Mouse (Mus musculus): ENCODE data around the gene Serpine1. TPM values are rescaled to one million over a fixed set of nuclear protein-coding genes. Genes with fewer than 3 reads are reported as not detected.

Serpine1 gene
- polyA plus RNA-seq, 1 experiment from 2014 or later, result 0.86 TPM

DNA sequence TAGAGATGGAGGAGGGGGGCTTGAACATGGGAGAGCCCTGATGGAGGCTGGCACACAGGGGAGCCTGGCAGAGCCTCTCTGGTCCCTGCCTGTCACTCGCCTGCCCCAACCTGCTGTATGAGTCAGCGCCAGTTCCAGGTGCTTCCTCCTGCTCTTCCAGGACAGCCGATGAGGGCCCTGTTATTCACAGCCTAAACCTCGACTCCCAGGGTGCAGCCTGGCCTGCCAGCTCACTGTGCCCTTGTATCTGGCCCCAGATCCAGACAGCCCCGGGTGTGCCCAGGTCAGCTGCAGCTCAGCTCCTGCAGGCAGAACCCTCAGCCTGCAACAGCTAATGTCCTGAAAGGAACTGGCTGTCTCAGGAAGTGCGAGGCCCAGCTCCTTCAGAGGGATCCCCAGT lies 19.5 kb upstream of the Serpine1 start:
- ATAC-seq (ENCODE audit: borderline replicate concordance, extremely low read depth, low FRiP score, low TSS enrichment), result no peak
- no peak overlapping the region for H3K9ac ChIP-seq

DNA sequence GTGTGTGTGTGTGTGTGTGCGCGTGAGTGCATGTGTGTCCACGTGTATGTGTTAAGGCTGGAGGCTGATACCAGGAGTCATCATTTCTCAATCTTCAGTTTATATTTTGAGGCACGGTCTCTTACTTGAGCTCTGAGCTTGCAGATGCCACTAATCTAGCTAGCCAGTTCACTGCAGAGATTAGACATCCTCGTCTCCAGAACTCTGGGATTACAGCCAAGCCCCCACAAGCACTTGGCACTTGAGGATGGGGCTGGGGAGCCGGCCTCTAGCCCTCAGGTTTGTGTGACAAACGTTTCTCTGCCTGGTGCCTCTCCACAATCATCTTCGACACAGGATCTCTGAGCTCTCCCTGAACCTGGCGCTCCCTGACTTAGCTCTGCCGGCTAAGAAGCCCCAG lies 18.8 kb upstream of the Serpine1 start:
- WGBS, result 54% methylated on average over 10 of the region's 10 CpGs

More for the DNA sequence above, 19.5 kb upstream of the Serpine1 start:
- H3K27me3 ChIP-seq, result no peaks in the 10 kb centered on the region
- H3K4me3 ChIP-seq, result no peak overlapping the region
- H3K36me3 ChIP-seq, result no peaks in the 10 kb centered on the region
- H3K4me1 ChIP-seq, result peaks cover 19% of the 10 kb centered on the region
- H3K27ac ChIP-seq, result no peak overlapping the region
- no peak overlapping the region for H3K4me2 ChIP-seq
- no peaks in the 10 kb centered on the region for H3K9me3 ChIP-seq
- WGBS, result 61% methylated on average over 6 of the region's 6 CpGs

DNA sequence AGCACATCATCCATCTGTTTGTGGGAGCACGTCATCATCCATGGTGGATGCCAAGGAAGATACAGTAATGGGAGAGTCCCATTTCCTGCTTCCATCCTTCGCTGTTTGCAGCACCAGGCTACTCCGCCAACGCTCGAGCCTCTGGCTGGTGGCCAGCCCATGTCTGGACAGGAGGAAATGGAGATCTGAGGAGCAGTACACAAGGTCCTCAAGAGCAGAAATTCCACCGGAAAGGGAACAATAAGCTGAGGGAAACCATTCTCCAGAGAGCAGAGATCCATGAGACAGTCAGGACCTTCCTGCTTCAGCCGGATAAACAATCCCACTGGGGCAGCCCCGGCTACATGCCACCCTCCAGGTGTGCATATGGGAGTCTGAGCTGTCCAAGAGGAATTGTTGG lies 15.3 kb upstream of the Serpine1 start:
- Histone ChIP-seq H3K9me3 (no peaks in the 10 kb centered on the region), H3K9ac (no peak overlapping the region), H3K4me1 (0 out of 2 replicates have a peak, but pooled peaks cover 5% of the 10 kb centered on the region), H3K4me3 (no peak overlapping the region), H3K36me3 (no peaks in the 10 kb centered on the region), H3K4me2 (no peak overlapping the region), H3K27me3 (no peaks in the 10 kb centered on the region), H3K27ac (no peak overlapping the region; the same call in 1 of the 2 replicates)
- ATAC-seq (ENCODE audit: borderline replicate concordance, extremely low read depth, low FRiP score, low TSS enrichment), result peak; percentile 56; the same call in 1 of the 2 replicates
- WGBS, result 47% methylated on average over 8 of the region's 8 CpGs

More for the DNA sequence above, 18.8 kb upstream of the Serpine1 start:
- H3K27me3 ChIP-seq, result no peaks in the 10 kb centered on the region
- H3K4me2 ChIP-seq, result no peak overlapping the region
- peaks cover 13% of the 10 kb centered on the region for H3K4me1 ChIP-seq
- no peak overlapping the region for H3K9ac ChIP-seq
- no peak overlapping the region for H3K4me3 ChIP-seq
- H3K36me3 ChIP-seq, result no peaks in the 10 kb centered on the region
- no peak overlapping the region for H3K27ac ChIP-seq
- no peak for ATAC-seq (ENCODE audit: borderline replicate concordance, extremely low read depth, low FRiP score, low TSS enrichment)
- H3K9me3 ChIP-seq, result no peaks in the 10 kb centered on the region

DNA sequence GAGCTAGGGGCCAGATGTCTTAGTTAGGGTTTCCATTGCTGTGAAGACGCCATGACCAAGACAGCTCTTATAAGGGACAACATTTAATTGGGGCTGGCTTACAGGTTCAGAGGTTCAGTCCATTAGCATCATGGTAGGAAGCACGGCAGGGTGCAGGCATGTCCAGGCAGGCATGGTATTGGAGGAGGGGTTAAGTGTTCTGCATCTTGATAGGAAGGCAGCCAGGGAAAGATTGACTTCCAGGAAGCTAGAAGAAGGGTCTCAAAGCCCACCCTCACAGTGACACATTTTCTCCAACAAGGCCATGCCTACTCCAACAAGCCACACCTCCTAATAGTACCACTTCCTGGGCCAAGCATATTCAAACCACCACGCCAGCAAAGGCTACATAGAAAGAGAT lies 13.7 kb upstream of the Serpine1 start:
- Histone ChIP-seq H3K9ac (no peak overlapping the region), H3K27ac (no peak overlapping the region), H3K4me3 (no peak overlapping the region), H3K4me2 (no peak overlapping the region), H3K36me3 (no peaks in the 10 kb centered on the region), H3K9me3 (no peaks in the 10 kb centered on the region), H3K27me3 (no peaks in the 10 kb centered on the region), H3K4me1 (peaks cover 2% of the 10 kb centered on the region)
- 72% methylated on average over 3 of the region's 3 CpGs for WGBS
- no peak for ATAC-seq (ENCODE audit: borderline replicate concordance, extremely low read depth, low FRiP score, low TSS enrichment)

DNA sequence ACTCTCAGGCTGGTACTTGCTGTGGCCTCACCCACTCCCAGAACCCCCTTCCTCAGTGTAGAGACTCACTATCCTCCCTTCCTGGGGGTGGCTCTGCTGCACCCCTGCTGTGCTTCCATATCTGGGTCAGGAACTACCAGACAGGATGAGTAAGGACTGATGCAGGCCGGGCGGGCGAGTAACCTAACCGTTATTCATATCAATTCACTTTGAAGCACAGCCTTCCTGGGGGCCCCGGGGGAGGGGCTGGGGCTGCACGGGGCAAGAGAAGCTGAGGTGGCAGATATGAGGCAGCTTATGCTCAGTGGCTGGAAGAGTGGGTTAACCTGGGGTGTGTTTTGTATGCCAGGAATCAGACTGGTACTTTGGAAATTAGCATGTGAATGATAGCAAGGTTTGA lies 13.0 kb upstream of the Serpine1 start:
- Histone ChIP-seq H3K4me3 (no peak overlapping the region), H3K4me1 (peaks cover 6% of the 10 kb centered on the region), H3K27me3 (no peaks in the 10 kb centered on the region), H3K27ac (no peak overlapping the region), H3K9ac (no peak overlapping the region), H3K36me3 (no peaks in the 10 kb centered on the region), H3K4me2 (no peak overlapping the region), H3K9me3 (no peaks in the 10 kb centered on the region)
- no peak for ATAC-seq (ENCODE audit: borderline replicate concordance, extremely low read depth, low FRiP score, low TSS enrichment)
- WGBS, result 71% methylated on average over 6 of the region's 6 CpGs

DNA sequence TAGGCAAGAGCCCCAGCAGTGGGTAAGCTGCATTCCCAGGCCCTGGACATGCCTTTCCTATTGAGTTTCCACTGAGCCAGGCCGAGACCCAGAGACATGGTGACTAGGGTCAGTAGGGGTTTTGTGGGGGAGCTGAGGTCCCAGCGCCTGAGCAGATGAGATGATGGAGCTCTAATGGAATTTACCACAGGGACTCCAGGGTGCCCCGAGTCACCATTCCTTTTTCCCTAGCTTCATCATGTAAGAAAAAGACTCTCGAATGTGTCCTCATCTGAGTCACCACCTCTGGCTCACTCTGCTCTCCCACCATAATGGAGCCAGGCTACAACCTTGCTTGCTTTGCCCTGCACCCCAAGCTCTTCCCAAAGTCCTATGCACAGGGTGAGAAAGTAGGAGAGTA lies 11.0 kb upstream of the Serpine1 start:
- Histone ChIP-seq H3K4me3 (no peak overlapping the region), H3K9ac (no peak overlapping the region), H3K27me3 (no peaks in the 10 kb centered on the region), H3K27ac (no peak overlapping the region), H3K4me1 (peaks cover 24% of the 10 kb centered on the region), H3K9me3 (no peaks in the 10 kb centered on the region), H3K36me3 (no peaks in the 10 kb centered on the region), H3K4me2 (no peak overlapping the region)
- WGBS, result 76% methylated on average over 4 of the region's 4 CpGs
- ATAC-seq (ENCODE audit: borderline replicate concordance, extremely low read depth, low FRiP score, low TSS enrichment), result no peak

DNA sequence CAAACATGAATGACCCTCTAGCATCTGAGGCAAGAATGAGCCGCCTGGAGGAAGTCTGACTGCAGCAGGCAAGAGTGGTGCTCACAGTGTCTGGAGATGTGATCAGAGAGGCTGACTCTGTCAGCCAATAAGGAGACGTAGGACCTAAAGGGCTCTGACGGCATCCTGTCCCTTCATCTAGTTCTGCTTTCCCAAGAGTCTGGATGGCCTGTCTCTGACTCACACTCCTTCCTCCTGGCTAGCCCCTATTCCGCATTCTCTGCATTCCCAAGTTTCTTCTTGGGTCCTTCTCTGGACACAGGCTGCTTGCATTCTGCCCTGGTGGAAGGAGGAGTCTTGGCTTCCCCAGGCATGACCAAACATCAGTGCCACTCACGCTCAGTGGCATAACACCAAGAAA lies 7.8 kb upstream of the Serpine1 start:
- Histone ChIP-seq H3K9ac (no peak overlapping the region), H3K4me1 (peaks cover 55% of the 10 kb centered on the region), H3K27me3 (no peaks in the 10 kb centered on the region), H3K27ac (peak overlapping the region; percentile 85), H3K36me3 (no peaks in the 10 kb centered on the region), H3K4me2 (no peak overlapping the region), H3K9me3 (no peaks in the 10 kb centered on the region), H3K4me3 (no peak overlapping the region)
- peak; percentile 68; the same call in 1 of the 2 replicates for ATAC-seq (ENCODE audit: borderline replicate concordance, extremely low read depth, low FRiP score, low TSS enrichment)
- WGBS, result 22% methylated on average over 5 of the region's 5 CpGs

DNA sequence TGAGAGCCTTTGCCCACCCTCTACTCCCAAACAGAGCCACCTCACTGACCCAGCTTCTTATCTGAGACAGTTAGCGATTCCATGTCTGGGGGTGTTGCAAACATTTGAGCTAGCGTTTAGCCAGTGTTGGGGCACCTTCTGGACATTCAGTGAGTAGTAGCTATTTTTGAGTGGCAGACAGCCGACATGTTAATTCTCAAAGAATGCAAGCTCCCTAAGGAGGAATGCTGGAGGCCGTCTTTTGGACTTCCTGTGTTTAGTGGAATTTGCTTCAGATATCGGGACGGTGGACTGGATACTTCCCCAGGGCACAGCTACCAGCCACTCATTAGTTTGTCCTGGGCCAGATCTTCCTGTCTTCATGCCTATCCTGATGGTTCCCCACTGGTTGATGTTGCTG lies 6.5 kb upstream of the Serpine1 start:
- H3K4me1 ChIP-seq, result peaks cover 68% of the 10 kb centered on the region
- no peak overlapping the region for H3K4me3 ChIP-seq
- peak overlapping the region; percentile 85 for H3K27ac ChIP-seq
- WGBS, result 8% methylated on average over 6 of the region's 6 CpGs
- H3K36me3 ChIP-seq, result no peaks in the 10 kb centered on the region
- H3K9me3 ChIP-seq, result no peaks in the 10 kb centered on the region
- ATAC-seq (ENCODE audit: borderline replicate concordance, extremely low read depth, low FRiP score, low TSS enrichment), result no peak
- H3K4me2 ChIP-seq, result no peak overlapping the region
- no peak overlapping the region for H3K9ac ChIP-seq
- H3K27me3 ChIP-seq, result no peaks in the 10 kb centered on the region

DNA sequence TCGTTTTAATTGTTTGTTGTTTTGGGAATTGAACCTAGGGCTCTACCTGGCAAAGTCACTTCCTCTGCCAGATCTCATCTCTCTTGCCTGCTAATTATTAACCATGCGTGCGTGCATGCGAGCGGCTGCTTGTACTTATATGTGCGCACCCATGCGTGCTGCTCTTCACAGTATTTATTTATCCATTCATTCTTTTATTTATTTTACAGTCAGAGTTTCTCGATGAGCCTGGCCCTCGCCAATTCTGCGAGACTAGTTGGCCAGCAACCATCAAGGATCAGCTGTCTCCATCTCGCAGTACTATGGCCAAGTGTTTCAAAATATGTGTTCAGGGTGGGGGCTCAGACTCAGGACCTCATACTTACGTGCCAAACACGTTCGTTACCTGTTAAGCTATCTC lies 6.0 kb upstream of the Serpine1 start:
- Histone ChIP-seq H3K9me3 (no peaks in the 10 kb centered on the region), H3K27ac (peak overlapping the region; percentile 85), H3K4me2 (no peak overlapping the region), H3K9ac (no peak overlapping the region), H3K4me3 (no peak overlapping the region), H3K36me3 (no peaks in the 10 kb centered on the region), H3K4me1 (peaks cover 73% of the 10 kb centered on the region), H3K27me3 (no peaks in the 10 kb centered on the region)
- 23% methylated on average over 14 of the region's 14 CpGs for WGBS
- ATAC-seq (ENCODE audit: borderline replicate concordance, extremely low read depth, low FRiP score, low TSS enrichment), result peak; percentile 15; the same call in 1 of the 2 replicates

DNA sequence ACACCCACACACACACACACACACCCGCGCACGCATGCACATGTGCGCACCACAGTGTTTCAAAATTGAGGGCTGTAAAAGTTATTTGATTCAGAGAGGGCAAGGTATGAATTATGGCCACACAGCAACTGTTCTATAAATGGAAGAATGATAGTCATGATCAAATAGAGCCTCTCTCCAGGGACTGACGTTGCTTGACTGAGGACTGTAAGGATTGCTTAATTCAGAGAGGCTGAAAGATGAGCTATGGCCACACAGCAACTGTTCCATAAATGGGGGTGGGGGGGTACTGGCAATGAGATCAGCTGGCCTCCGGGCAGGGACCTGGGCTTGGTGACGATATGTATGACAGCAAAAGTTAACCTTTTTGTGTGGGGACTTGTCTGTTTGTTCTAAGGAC lies 5.1 kb upstream of the Serpine1 start:
- Histone ChIP-seq H3K4me2 (no peak overlapping the region), H3K9ac (no peak overlapping the region), H3K9me3 (no peaks in the 10 kb centered on the region), H3K4me1 (peaks cover 81% of the 10 kb centered on the region), H3K4me3 (no peak overlapping the region), H3K27me3 (no peaks in the 10 kb centered on the region), H3K36me3 (no peaks in the 10 kb centered on the region), H3K27ac (peak overlapping the region; percentile 88)
- no peak for ATAC-seq (ENCODE audit: borderline replicate concordance, extremely low read depth, low FRiP score, low TSS enrichment)
- WGBS, result 74% methylated on average over 7 of the region's 7 CpGs

DNA sequence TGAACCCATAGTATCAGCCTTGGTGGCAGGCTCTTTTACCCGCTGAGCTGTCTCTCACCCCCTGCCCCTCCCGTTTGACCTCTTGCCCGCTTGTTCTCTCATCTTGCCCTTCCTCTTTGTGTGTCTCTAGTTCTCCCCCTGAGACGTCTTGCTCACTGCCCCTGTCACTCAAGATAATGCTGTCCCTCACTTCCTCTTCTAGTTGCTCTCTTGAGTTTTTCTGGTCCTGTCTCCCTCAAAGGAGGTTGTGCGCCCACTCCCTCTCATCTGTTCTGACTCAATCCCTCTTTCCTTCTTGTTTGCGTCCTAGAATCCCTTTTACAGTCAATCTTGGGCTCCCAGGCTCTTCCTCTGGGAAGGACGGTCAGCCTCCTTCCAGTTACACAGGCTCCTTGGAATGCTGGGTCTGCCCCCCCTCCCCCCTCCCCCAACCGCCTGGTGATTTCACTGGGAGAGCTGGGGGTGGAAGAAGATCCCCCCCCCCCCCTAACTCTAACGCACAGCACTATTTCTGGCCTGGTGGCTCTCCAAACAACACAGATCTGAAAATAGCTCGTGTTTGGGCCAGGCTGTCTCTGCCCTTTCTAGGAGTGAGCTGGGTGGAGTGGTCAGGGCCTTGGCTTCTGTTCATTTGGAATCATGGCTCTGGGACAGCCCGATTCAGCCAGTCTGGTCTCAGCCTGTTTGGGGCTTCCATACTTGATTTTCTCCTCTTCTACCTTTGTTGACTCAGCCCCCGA lies 4.3 kb upstream of the Serpine1 start:
- no peaks in the 10 kb centered on the region for H3K27me3 ChIP-seq
- H3K4me1 ChIP-seq, result peaks cover 89% of the 10 kb centered on the region
- no peak overlapping the region for H3K4me3 ChIP-seq
- H3K27ac ChIP-seq, result peak overlapping the region; percentile 88
- 25% methylated on average over 11 of the region's 12 CpGs for WGBS
- ATAC-seq (ENCODE audit: borderline replicate concordance, extremely low read depth, low FRiP score, low TSS enrichment), result peak; percentile 36; the same call in 1 of the 2 replicates
- no peaks in the 10 kb centered on the region for H3K36me3 ChIP-seq
- H3K9me3 ChIP-seq, result no peaks in the 10 kb centered on the region
- no peak overlapping the region for H3K9ac ChIP-seq
- H3K4me2 ChIP-seq, result no peak overlapping the region; the same call in 1 of the 2 replicates

DNA sequence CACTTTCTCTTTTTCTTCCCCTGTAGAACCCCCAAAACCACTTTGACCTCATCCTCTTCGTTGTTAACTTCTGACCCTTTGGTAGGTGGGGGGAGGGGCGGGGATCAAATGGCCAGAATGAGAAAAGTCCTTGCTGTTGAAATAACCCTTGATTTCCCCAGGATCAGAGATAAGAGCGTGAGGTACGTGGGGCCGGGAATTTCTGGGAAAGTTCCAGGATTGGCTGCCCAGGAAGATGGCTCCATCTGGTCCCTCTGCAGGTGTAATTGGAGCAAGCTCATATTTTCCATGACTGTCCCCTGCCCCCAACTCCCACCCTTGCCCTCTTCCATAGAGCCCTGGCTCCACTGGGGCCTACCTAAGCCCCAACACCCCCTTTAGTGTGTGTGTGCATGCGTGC lies 3.7 kb upstream of the Serpine1 start:
- Histone ChIP-seq H3K4me2 (no peak overlapping the region), H3K27me3 (no peaks in the 10 kb centered on the region), H3K4me1 (peaks cover 88% of the 10 kb centered on the region), H3K9me3 (no peaks in the 10 kb centered on the region), H3K27ac (peak overlapping the region; percentile 88), H3K9ac (no peak overlapping the region), H3K36me3 (no peaks in the 10 kb centered on the region), H3K4me3 (no peak overlapping the region)
- no peak for ATAC-seq (ENCODE audit: borderline replicate concordance, extremely low read depth, low FRiP score, low TSS enrichment)
- WGBS, result 41% methylated on average over 6 of the region's 6 CpGs
